Mouse (Mus musculus) central nervous system, embryonic 14 days (tissue): ENCODE measurements around the gene Lypd6. TPM values are rescaled to one million over a fixed set of nuclear protein-coding genes. Genes with fewer than 3 reads are reported as not detected.

Source experiments
- polyA plus RNA-seq: library from polyadenylated mRNA; depleted of rRNA; stranded (reverse); fragments of >200 nt; gene quantifications from 2 replicates; pipeline ENCODE4 v1.2.3, GENCODE M21; 2012; rRNA removed

Lypd6 gene
- 8.0 and 11.7 TPM in 2 replicates for polyA plus RNA-seq

GRCm38 (mm10) chr2:50066246-50066967 lies at the start of gene Lypd6:
Gene Lypd6, plus strand, starts transcription at chr2:50066429.

Other genes with a start within 250 kb of the Lypd6 start
- gene Mmadhc, start 230.4 kb downstream of the Lypd6 start, polyA plus RNA-seq = 93.2 and 102 TPM in 2 replicates